Mouse (Mus musculus) stomach, embryonic 15.5 days (tissue): ENCODE data around the gene Tmem80. TPM values are rescaled to one million over a fixed set of nuclear protein-coding genes. Genes with fewer than 3 reads are reported as not detected.
A peak's percentile ranks its signal among the peaks of the same experiment; 100 is the strongest.

ENCODE experiments used
- ATAC-seq: fragments of 200-750 bp; cut with Nextera tagmentation; 2 replicates; pipeline ENCODE4 v1.8.0; 2017; ENCODE audit warnings: low read depth, moderate number of reproducible peaks, moderate TSS enrichment; ENCODE audit not compliant: insufficient read depth, low FRiP score
- H3K27ac ChIP-seq: fragments of 300-500 bp; sonication (generic); 2 replicates; pipeline ENCODE4 v1.5.1; 2015; ENCODE audit warnings: mild to moderate bottlenecking, inconsistent platforms
- H3K27me3 ChIP-seq: fragments of 300-500 bp; sonication (generic); replicated peaks from 2 replicates; pipeline ENCODE4 v1.6.1; 2015; ENCODE audit warnings: inconsistent platforms
- H3K36me3 ChIP-seq: fragments of 300-500 bp; sonication (generic); 2 replicates; pipeline ENCODE4 v1.6.1; 2015; ENCODE audit warnings: inconsistent platforms
- H3K4me1 ChIP-seq: fragments of 300-500 bp; sonication (generic); 2 replicates; pipeline ENCODE4 v1.6.1; 2015; ENCODE audit warnings: inconsistent platforms
- H3K4me2 ChIP-seq: fragments of 300-500 bp; sonication (generic); 2 replicates; pipeline ENCODE4 v1.6.1; 2015; ENCODE audit warnings: mild to moderate bottlenecking, inconsistent platforms
- H3K4me3 ChIP-seq: fragments of 300-500 bp; sonication (generic); replicated peaks from 2 replicates; pipeline ENCODE4 v1.5.1; 2015; ENCODE audit warnings: inconsistent platforms
- H3K9ac ChIP-seq: fragments of 300-500 bp; sonication (generic); 2 replicates; pipeline ENCODE4 v1.6.1; 2015; ENCODE audit warnings: inconsistent platforms
- H3K9me3 ChIP-seq: fragments of 300-500 bp; sonication (generic); 2 replicates; pipeline ENCODE4 v1.6.1; 2016; ENCODE audit warnings: inconsistent platforms
- WGBS: fragments of 180-500 bp; shearing (Covaris S2); methylation state at CpG from one replicate; pipeline ENCODE4 v1.1.7; 2015; 5-methylcytosine and 5-hydroxymethylcytosine counted together
- polyA plus RNA-seq: library from polyadenylated mRNA; unstranded; fragments of >200 nt; fragmentation: Nextera tagmentation; extraction: Ambion mirVana; gene quantifications from 2 replicates; pipeline ENCODE4 v1.2.1, GENCODE M21; 2015

Tmem80 gene
- polyA plus RNA-seq, 1 experiment from 2014 or later, result 39.3 TPM

- peak overlapping the region; percentile 68 for H3K4me3 ChIP-seq
- H3K27me3 ChIP-seq, result no peaks in the 10 kb centered on the region
- H3K36me3 ChIP-seq, result peaks cover 17% of the 10 kb centered on the region
- H3K4me1 ChIP-seq, result peaks cover 22% of the 10 kb centered on the region
- H3K27ac ChIP-seq, result peak overlapping the region; percentile 99
- WGBS, result 4% methylated on average over 35 of the region's 35 CpGs
- no peak for ATAC-seq
- H3K9me3 ChIP-seq, result no peaks in the 10 kb centered on the region
- peak overlapping the region; percentile 99 for H3K4me2 ChIP-seq
- peak overlapping the region; percentile 96 for H3K9ac ChIP-seq
Observed at GRCm38 (mm10) chr7:141326546-141327446, 743 bp upstream of the Tmem80 start.

GRCm38 (mm10) chr7:141328373-141328990 lies 943 bp downstream of the Tmem80 start:
- no peaks in the 10 kb centered on the region for H3K27me3 ChIP-seq
- peak overlapping the region; percentile 68 for H3K4me3 ChIP-seq
- 12% methylated on average over 24 of the region's 24 CpGs for WGBS

DNA sequence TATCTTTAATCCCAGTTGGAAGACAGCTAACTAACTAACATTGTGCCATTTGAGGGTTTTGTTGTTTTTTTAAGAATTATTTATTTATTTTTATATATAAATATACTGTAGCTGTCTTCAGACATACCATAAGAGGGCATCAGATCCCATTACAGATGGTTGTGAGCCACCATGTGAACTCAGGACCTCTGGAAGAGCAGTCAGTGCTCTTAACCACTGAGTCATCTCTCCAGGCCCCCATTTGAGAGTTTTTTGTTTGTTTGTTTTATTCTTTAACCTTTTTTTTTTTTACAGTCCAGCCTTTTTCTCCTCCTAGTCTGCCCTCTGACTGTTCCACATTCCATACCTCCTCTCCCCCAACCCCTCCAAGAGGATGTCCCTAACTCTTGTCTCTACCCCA lies 3.2 kb downstream of the Tmem80 start:
- no peak overlapping the region for H3K4me3 ChIP-seq
- H3K9me3 ChIP-seq, result no peaks in the 10 kb centered on the region
- no peak for ATAC-seq
- no peak overlapping the region for H3K4me2 ChIP-seq
- peaks cover 16% of the 10 kb centered on the region for H3K36me3 ChIP-seq
- no peak overlapping the region for H3K27ac ChIP-seq
- peaks cover 13% of the 10 kb centered on the region for H3K4me1 ChIP-seq
- no peak overlapping the region for H3K9ac ChIP-seq
- no peaks in the 10 kb centered on the region for H3K27me3 ChIP-seq

More at GRCm38 (mm10) chr7:141328373-141328990, 943 bp downstream of the Tmem80 start:
- Histone ChIP-seq H3K36me3 (peaks cover 5% of the 10 kb centered on the region; the same call in 1 of the 2 replicates), H3K9ac (peak overlapping the region; percentile 53; the same call in 1 of the 2 replicates), H3K4me2 (peak overlapping the region; percentile 99), H3K9me3 (no peaks in the 10 kb centered on the region), H3K4me1 (peaks cover 22% of the 10 kb centered on the region), H3K27ac (peak overlapping the region; percentile 99)
- ATAC-seq, result peak; percentile 5

DNA sequence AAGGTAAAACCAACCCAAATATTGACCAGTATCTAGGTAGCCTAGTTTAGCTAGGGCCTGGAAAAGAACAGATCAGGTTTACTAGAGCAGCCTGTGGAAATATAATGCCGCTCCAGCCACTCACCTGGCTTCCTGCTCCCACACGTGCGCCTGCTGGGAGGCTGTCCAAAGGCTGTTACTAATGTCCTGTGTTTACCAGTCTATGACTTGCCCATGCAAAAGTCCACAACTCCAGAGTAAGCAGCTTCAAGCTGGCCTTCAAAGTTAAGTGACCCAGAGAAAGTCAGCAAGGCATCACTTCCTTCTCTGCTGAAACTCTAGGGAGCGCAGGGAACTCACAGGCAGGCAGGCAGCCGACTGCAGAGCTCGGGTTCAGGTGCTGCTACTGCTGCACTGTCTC lies 4.5 kb downstream of the Tmem80 start:
- H3K4me2 ChIP-seq, result no peak overlapping the region
- 70% methylated on average over 6 of the region's 6 CpGs for WGBS
- H3K9ac ChIP-seq, result no peak overlapping the region
- ATAC-seq, result no peak
- no peak overlapping the region for H3K4me3 ChIP-seq
- H3K36me3 ChIP-seq, result peaks cover 16% of the 10 kb centered on the region
- peaks cover under 1% of the 10 kb centered on the region; the same call in 1 of the 2 replicates for H3K4me1 ChIP-seq
- H3K9me3 ChIP-seq, result no peaks in the 10 kb centered on the region
- no peak overlapping the region for H3K27ac ChIP-seq
- no peaks in the 10 kb centered on the region for H3K27me3 ChIP-seq

GRCm38 (mm10) chr7:141335044-141335579 lies 7.6 kb downstream of the Tmem80 start:
- Histone ChIP-seq H3K9me3 (no peaks in the 10 kb centered on the region), H3K27ac (no peak overlapping the region), H3K4me2 (no peak overlapping the region), H3K4me1 (peaks cover 17% of the 10 kb centered on the region), H3K27me3 (no peaks in the 10 kb centered on the region; the same call in 1 of the 2 replicates), H3K4me3 (no peak overlapping the region), H3K36me3 (peaks cover 16% of the 10 kb centered on the region), H3K9ac (no peak overlapping the region)
- WGBS, result 76% methylated on average over 2 of the region's 2 CpGs
- ATAC-seq, result no peak

DNA sequence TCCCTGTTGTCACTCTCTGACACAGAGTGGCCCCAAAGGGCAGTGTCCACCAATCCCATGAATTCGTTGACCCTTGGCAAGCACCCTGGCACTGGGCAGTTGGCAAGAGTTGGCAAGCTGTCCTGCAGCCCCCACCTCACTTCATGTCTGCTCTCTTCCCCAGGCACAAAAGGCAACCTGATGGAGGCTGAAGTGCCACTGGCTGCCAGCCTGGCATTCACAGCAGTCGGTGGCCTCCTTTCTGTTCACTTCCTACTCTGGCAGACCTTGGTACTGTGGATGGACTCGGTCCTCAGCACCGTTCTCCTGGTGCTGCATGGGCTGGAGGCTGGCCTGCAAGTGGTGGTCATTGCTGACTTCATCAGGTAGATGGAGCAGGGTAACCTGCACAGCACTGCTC lies 8.1 kb downstream of the Tmem80 start:
- Histone ChIP-seq H3K4me3 (no peak overlapping the region), H3K36me3 (peaks cover 16% of the 10 kb centered on the region), H3K27me3 (no peaks in the 10 kb centered on the region; the same call in 1 of the 2 replicates), H3K27ac (no peak overlapping the region), H3K4me1 (peaks cover 20% of the 10 kb centered on the region), H3K4me2 (no peak overlapping the region), H3K9ac (no peak overlapping the region), H3K9me3 (no peaks in the 10 kb centered on the region)
- WGBS, result 94% methylated on average over 4 of the region's 4 CpGs
- no peak for ATAC-seq

DNA sequence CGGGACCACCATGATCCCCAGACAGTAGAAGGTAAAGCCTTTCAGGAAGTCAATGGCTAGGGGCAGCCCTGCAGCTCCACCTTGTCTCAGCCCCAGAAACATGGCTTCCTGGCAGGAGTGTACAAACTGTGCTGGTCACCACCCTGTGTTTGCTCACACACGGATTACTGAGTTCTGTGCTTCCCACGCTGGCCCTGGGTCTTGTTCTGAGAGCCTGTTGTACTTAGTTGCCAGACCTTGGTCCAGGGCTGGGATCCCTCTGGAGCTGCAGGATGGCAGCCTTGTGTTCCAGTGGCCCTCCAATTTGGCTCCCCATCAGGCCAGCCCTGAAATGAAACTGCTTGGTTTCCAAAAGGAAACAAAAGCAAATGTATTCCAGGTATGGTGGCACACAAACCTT lies 8.8 kb downstream of the Tmem80 start:
- Histone ChIP-seq H3K27ac (no peak overlapping the region), H3K36me3 (peaks cover 16% of the 10 kb centered on the region), H3K27me3 (no peaks in the 10 kb centered on the region; the same call in 1 of the 2 replicates), H3K4me3 (no peak overlapping the region), H3K4me2 (no peak overlapping the region), H3K9ac (no peak overlapping the region), H3K4me1 (peaks cover 20% of the 10 kb centered on the region), H3K9me3 (no peaks in the 10 kb centered on the region)
- ATAC-seq, result no peak
- WGBS, result 71% methylated on average over 3 of the region's 3 CpGs

- Histone ChIP-seq H3K9me3 (no peaks in the 10 kb centered on the region), H3K27me3 (no peaks in the 10 kb centered on the region; the same call in 1 of the 2 replicates), H3K4me2 (peak overlapping the region; percentile 56), H3K27ac (peak overlapping the region; percentile 78), H3K36me3 (peaks cover 16% of the 10 kb centered on the region), H3K4me1 (peaks cover 20% of the 10 kb centered on the region), H3K9ac (no peak overlapping the region), H3K4me3 (no peak overlapping the region)
- 59% methylated on average over 3 of the region's 3 CpGs for WGBS
- ATAC-seq, result no peak
Observed at GRCm38 (mm10) chr7:141337716-141338416, 10.3 kb downstream of the Tmem80 start.

DNA sequence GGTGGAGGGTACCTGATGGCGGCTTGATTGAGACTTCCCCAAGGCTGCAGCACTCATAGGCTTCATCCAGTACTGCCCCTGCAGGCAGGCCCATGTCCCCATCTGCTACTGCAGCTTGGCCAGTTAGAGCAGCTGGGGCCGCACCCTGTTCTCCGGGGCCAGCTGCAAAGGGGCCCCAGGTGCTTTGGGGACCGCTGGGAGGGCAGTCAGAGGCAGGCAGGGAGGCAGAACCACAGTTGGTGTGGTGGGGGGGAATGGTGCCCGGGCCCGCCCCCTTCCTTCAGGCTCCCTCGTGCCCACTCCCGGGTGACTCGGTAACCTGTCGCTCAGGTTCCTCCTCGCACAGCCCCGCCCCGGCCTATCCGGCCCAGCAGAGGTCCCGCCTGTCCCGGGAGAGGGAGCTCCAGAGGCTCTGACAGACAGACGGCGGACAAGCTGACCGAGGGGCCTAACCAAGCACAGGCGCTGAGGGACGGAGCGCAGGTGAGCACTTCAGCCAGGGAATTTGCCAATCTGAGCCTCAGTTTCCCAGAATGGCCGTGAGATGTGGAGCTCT lies 11.1 kb downstream of the Tmem80 start, which contains the start of gene Eps8l2:
TSS of gene Eps8l2 (plus strand) at position 305 of the 556 bp plus-strand sequence.
- H3K4me3 ChIP-seq, result peak within 1 kb of the TSS; percentile 41
- peak; percentile 80 for ATAC-seq
- WGBS, result 6% methylated on average over 22 of the region's 23 CpGs

DNA sequence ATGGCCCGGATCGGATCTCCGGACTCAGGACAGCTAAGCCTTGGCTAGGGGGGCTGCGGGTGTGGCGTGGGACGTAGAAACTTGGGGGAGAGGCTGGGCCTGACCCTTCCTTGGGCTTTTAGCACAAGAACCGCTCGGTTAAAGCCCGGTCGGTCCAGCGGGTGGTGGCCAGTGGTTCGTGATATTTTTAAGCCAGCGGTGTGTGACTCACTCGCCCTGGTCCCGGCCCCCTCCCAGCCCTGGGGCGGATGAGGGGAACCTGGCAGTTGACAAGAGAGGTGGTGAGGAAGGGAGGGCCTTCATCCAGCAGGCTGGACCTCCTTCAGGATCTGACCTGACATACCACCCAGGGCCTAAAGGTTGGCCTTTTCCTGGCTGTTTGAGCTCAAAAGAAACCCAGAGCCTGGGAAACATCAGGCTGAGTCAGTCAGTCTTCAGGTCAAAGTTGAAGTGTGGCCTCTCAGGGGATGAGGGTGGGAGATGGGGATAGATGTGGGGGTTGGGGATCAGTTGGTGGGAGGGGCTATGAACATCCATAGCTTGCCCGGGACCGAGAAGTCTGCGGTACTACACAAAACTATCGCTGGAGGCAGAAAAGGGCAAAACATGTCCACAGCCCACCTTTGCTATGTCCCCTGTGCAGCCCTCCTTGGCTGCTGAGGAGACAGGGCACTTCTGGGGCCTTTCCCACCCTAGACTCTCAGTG lies 11.8 kb downstream of the Tmem80 start:
- Histone ChIP-seq H3K9ac (peak overlapping the region; percentile 22; the same call in 1 of the 2 replicates), H3K4me3 (peak overlapping the region; percentile 41), H3K36me3 (peaks cover 7% of the 10 kb centered on the region), H3K4me1 (peaks cover 20% of the 10 kb centered on the region), H3K9me3 (no peaks in the 10 kb centered on the region), H3K4me2 (peak overlapping the region; percentile 56), H3K27me3 (no peaks in the 10 kb centered on the region; the same call in 1 of the 2 replicates), H3K27ac (peak overlapping the region; percentile 78)
- no peak for ATAC-seq
- WGBS, result 36% methylated on average over 20 of the region's 20 CpGs

More for the DNA sequence above, 11.1 kb downstream of the Tmem80 start, which contains the start of gene Eps8l2:
- Histone ChIP-seq H3K27ac (peak within 1 kb of the TSS; percentile 78), H3K9me3 (no peaks in the 10 kb centered on the region), H3K36me3 (peaks cover 11% of the 10 kb centered on the region), H3K4me2 (peak within 1 kb of the TSS; percentile 56), H3K4me1 (peaks cover 20% of the 10 kb centered on the region), H3K9ac (peak within 1 kb of the TSS; percentile 22; the same call in 1 of the 2 replicates), H3K27me3 (no peaks in the 10 kb centered on the region; the same call in 1 of the 2 replicates)
